Mouse (Mus musculus): ENCODE results near the gene Polr2h. TPM values are rescaled to one million over a fixed set of nuclear protein-coding genes. Genes with fewer than 3 reads are reported as not detected.
"Not testable (repeated sequence)": the region's sequence is repeated elsewhere in the genome, so short reads cannot be mapped to it uniquely, and the experiment has no call there.

Polr2h gene
- 10.1 and 17.5 TPM in 2 replicates for polyA plus RNA-seq (2012; ENCODE audit: insufficient read depth, insufficient read length, missing spikeins)

DNA sequence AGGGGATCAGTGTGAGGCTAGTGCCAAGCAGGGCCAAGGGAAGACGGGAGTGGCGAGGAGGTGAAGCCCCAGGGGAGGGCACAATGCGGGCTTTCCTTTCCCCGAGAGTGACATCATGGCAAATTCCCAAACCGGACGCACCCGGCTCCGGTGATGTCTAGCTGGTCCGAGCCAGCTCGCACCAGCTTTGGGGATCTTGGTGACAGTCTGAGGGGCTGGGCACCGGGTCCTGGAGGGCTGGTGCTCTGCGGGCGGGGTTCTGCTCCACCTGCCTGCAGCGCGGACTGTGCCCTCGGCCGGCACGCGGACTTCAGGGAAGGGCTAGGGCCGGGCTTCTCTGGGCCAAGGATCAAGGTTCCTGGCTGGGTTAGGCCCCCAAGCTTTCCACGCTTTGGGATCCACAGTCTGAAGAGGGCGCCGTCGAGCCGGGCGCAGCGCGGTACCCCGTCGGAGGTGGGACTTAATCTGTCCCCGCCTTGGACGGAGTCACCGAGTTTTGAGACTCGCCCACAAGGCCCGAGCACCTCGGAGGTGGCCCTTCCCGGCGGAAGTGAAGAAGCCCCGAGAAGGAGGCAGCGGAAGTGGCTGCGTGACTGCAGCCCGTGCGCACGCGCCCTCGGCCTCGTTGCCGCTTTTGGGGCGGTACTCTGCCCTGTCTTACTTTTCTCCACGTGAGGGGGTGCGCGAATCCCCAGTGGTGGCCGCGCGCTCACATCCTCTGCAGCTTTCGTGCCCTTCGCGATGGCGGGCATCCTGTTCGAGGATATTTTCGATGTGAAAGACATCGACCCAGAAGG lies at the start of gene Polr2h, which contains the start of gene Clcn2:
TSS of gene Polr2h (plus strand) at position 485 of the 797 bp plus-strand sequence.
TSS of gene Clcn2 (minus strand) at position 566 of the 797 bp plus-strand sequence.
- Histone ChIP-seq H3K4me3 (ENCODE audit: insufficient read depth, low read length) (peak within 1 kb of the TSS; percentile 70), H3K4me1 (ENCODE audit: control insufficient read depth, insufficient read depth, low read length) (peaks cover 2% of the 10 kb centered on the region; the same call in 1 of the 2 replicates), H3K27ac (ENCODE audit: insufficient read depth, low read depth, low read length) (peak within 1 kb of the TSS; percentile 64)
- TF ChIP-seq CTCF (IDR thresholded peaks at IDR 0.05; ENCODE audit: low read depth, low read length) (no peak), POLR2A (IDR thresholded peaks at IDR 0.05; ENCODE audit: borderline replicate concordance, low read depth, low read length) (no peak)

DNA sequence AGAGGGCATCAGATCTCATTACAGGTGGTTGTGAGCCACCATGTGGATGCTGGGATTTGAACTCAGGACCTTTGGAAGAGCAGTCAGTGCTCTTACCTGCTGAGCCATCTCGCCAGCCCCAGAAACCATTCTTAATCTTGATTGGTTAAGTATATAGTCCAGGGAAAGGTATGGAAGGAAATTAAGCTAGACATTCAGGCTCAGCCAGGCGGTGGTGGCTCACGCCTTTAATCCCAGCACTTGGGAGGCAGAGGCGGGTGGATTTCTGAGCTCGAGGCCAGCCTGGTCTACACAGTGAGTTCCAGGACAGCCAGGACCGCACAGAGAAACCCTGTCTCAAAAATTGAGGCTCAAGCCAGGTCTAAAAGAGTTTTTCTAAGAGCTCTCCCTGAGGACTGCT lies 49.5 kb upstream of the Polr2h start, which contains the start of gene Eif4g1:
TSS of gene Eif4g1 (plus strand) at position 301 of the 400 bp plus-strand sequence.
- H3K4me3 ChIP-seq (ENCODE audit: insufficient read depth, low read length); H3K27ac ChIP-seq (ENCODE audit: insufficient read depth, low read depth, low read length); H3K4me1 ChIP-seq (ENCODE audit: control insufficient read depth, insufficient read depth, low read length): not testable (repeated sequence)

DNA sequence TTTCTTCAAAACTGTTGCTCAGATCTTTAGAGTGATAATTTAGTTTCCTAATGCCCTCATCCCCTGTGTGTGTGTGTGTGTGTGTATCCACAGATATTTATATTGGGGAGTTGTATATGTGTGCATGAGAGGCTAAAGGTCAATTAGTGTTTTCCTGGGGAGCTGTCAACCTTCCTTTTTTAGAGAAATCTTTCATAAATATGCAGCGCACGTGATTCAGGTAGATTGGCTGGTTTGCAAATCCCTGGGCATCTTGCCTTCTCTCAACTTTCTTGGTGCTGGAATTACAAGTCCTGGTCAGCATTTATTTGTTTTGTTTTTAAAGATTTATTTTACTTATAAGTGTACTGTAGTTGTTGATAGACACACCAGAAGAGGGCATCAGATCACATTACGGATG lies 47.2 kb upstream of the Polr2h start:
- H3K27ac ChIP-seq (ENCODE audit: insufficient read depth, low read depth, low read length), result no peak overlapping the region
- TF ChIP-seq POLR2A (IDR thresholded peaks at IDR 0.05; ENCODE audit: borderline replicate concordance, low read depth, low read length) (no peak), CTCF (IDR thresholded peaks at IDR 0.05; ENCODE audit: low read depth, low read length) (no peak)
- no peak overlapping the region for H3K4me3 ChIP-seq (ENCODE audit: insufficient read depth, low read length)
- peaks cover 17% of the 10 kb centered on the region for H3K4me1 ChIP-seq (ENCODE audit: control insufficient read depth, insufficient read depth, low read length)

DNA sequence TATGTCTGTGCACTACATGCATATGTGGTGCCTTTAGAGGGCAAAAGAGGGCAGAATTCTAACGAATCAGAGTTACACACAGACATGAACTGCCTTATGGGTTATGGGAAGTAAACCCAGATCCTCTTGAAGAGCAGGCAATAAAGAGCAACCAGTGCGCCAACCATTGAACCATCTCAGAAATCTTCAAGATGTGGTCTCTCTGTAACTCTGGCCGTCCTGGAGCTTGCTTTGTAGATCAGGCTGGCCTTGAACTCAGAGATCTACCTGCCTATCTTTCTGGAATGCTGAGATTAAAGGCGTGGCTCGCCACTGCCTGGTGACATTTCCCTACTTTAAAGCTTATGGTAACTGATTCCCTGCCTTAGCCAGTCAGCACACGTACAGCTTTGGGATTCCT lies 45.6 kb upstream of the Polr2h start:
- TF ChIP-seq CTCF (IDR thresholded peaks at IDR 0.05; ENCODE audit: low read depth, low read length) (no peak), POLR2A (IDR thresholded peaks at IDR 0.05; ENCODE audit: borderline replicate concordance, low read depth, low read length) (no peak)
- Histone ChIP-seq H3K4me1 (ENCODE audit: control insufficient read depth, insufficient read depth, low read length) (peaks cover 23% of the 10 kb centered on the region), H3K27ac (ENCODE audit: insufficient read depth, low read depth, low read length) (peak overlapping the region; percentile 50), H3K4me3 (ENCODE audit: insufficient read depth, low read length) (peak overlapping the region; percentile 79)

DNA sequence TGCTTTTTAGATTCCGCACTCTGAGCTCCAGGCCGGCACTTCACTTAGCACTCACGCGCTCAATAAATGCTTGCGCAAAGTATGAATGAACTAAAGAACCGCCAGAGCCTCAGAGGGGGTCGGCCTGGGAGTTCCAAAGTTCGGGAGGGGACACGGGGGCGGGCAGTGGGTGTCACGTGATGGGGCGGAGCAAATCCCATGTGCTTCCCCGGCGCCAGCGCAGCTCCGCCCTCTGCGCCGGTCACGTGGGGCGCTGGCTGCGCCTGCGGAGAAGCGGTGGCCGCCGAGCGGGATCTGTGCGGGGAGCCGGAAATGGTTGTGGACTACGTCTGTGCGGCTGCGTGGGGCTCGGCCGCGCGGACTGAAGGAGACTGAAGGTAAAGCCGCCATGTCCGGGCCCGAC lies 45.0 kb upstream of the Polr2h start:
- no peak for TF ChIP-seq POLR2A (IDR thresholded peaks at IDR 0.05; ENCODE audit: borderline replicate concordance, low read depth, low read length)
- TF ChIP-seq CTCF (IDR thresholded peaks at IDR 0.05; ENCODE audit: low read depth, low read length), result no peak
- Histone ChIP-seq H3K27ac (ENCODE audit: insufficient read depth, low read depth, low read length) (peak overlapping the region; percentile 50), H3K4me3 (ENCODE audit: insufficient read depth, low read length) (peak overlapping the region; percentile 79), H3K4me1 (ENCODE audit: control insufficient read depth, insufficient read depth, low read length) (peaks cover 28% of the 10 kb centered on the region)

DNA sequence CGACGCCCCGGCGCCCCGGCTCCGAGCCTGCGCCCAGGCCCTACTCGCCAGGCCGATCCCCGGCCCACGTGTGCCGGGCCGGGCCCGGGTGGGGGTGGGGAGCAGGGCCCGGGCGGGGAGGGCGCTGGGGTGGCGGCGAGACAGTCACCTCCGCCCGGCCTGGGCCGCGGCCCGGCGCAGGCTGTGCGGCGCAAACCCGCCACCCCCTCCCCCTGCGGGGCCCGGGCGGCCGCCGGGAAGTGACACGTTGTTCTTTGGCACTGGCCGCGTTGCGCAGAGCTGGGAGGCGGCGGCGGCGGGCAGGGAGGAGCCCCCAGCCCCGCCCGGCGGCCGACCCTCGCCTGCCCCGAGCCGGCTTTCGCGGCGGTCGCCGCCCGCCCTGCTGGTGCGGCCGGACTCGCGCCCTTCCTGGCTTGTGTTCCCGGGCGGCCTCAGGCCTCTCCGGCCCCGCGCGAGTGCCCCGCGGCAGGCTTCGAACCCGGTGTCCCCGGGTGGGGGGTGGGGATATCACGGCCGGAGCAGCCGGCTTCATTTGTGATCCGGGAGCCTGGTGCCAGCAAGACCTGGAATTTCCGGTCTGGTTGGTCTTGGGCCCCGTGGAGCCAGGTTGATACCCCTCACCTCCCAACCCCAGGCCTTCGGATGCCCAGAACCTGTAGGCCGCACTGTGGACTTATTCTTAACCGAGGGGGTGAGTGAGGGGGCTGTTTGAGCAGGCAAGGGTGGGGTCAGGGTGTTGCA lies 44.3 kb upstream of the Polr2h start:
- H3K27ac ChIP-seq (ENCODE audit: insufficient read depth, low read depth, low read length), result peak overlapping the region; percentile 63
- TF ChIP-seq CTCF (IDR thresholded peaks at IDR 0.05; ENCODE audit: low read depth, low read length), result no peak
- no peak for TF ChIP-seq POLR2A (IDR thresholded peaks at IDR 0.05; ENCODE audit: borderline replicate concordance, low read depth, low read length)
- peak overlapping the region; percentile 79 for H3K4me3 ChIP-seq (ENCODE audit: insufficient read depth, low read length)
- peaks cover 32% of the 10 kb centered on the region for H3K4me1 ChIP-seq (ENCODE audit: control insufficient read depth, insufficient read depth, low read length)

DNA sequence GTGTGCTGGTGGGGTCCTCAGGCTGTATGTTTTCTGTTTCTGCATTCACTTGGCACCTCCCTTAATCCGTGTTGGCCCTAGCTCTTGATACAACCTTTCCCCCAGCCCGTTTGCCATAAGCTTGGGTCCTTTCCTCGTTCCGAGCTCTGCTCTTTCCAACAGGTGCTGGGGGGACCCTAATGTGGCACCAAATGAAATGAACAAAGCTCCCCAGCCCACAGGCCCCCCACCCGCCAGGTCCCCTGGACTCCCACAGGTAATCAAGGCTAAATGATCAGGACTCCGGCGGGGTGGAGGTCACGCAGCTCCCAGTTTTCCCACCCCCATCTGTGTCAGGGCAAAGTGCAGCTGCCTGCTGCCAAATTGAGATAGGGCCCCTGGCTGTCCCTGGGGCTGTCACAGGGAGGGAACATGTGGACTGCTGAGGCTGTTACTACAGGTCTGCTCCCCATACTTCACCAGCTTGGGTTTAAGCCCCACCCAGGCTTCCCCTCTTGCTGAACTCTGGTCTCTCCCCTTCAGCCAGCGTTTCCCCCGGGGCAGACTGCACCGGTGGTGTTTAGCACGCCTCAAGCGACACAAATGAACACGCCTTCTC lies 43.7 kb upstream of the Polr2h start:
- Histone ChIP-seq H3K4me3 (ENCODE audit: insufficient read depth, low read length) (peak overlapping the region; percentile 79), H3K4me1 (ENCODE audit: control insufficient read depth, insufficient read depth, low read length) (peaks cover 36% of the 10 kb centered on the region), H3K27ac (ENCODE audit: insufficient read depth, low read depth, low read length) (peak overlapping the region; percentile 63)
- TF ChIP-seq POLR2A (IDR thresholded peaks at IDR 0.05; ENCODE audit: borderline replicate concordance, low read depth, low read length), result no peak
- no peak for TF ChIP-seq CTCF (IDR thresholded peaks at IDR 0.05; ENCODE audit: low read depth, low read length)

DNA sequence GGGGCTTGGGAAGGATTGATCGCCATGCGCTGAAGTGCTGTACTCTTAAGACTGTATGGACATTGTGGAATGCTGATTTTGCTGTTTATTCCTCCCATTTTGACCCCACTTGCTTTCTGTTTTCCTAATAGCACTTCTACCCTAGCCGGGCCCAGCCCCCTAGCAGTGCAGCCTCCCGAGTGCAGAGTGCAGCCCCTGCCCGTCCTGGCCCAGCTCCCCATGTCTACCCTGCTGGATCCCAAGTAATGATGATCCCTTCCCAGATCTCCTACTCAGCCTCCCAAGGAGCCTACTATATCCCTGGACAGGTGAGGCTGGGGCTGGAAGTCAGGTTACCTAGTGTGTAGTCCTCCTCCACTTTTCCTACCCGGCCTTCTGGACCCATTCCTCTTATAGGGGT lies 42.3 kb upstream of the Polr2h start:
- TF ChIP-seq POLR2A (IDR thresholded peaks at IDR 0.05; ENCODE audit: borderline replicate concordance, low read depth, low read length), result no peak
- TF ChIP-seq CTCF (IDR thresholded peaks at IDR 0.05; ENCODE audit: low read depth, low read length), result no peak
- Histone ChIP-seq H3K4me3 (ENCODE audit: insufficient read depth, low read length) (0 out of 2 replicates have a peak overlapping the region, but pooled peaks have one; percentile 11), H3K4me1 (ENCODE audit: control insufficient read depth, insufficient read depth, low read length) (peaks cover 36% of the 10 kb centered on the region), H3K27ac (ENCODE audit: insufficient read depth, low read depth, low read length) (no peak overlapping the region)

DNA sequence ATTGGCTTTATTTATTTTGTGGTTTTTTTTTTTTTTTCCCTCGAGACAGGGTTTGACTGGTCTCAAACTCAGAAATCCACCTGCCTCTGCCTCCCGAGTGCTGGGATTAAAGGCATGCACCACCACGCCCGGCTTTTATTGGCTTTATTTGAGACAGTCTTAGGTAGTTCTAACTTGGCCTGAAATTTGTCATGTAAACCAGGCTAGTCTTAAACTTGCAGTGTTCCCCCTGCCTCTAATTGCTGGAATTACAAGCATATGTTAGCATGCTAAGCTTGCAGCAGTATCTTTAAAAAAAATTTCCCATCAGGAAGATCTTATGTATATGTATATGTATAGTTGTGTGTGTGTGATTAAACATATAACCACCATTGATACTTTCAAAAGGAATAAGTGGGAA lies 40.8 kb upstream of the Polr2h start:
- no peak overlapping the region for H3K27ac ChIP-seq (ENCODE audit: insufficient read depth, low read depth, low read length)
- TF ChIP-seq POLR2A (IDR thresholded peaks at IDR 0.05; ENCODE audit: borderline replicate concordance, low read depth, low read length), result no peak
- no peak for TF ChIP-seq CTCF (IDR thresholded peaks at IDR 0.05; ENCODE audit: low read depth, low read length)
- H3K4me3 ChIP-seq (ENCODE audit: insufficient read depth, low read length), result no peak overlapping the region
- H3K4me1 ChIP-seq (ENCODE audit: control insufficient read depth, insufficient read depth, low read length), result peaks cover 35% of the 10 kb centered on the region
